Mouse (Mus musculus): ENCODE measurements at regions not wholly inside any gene's neighbourhood (a gene's known extent, or its start where the extent isn't known, plus 50 kb on each side); places are given as distances from the start of the nearest gene placed in this dataset.

GRCm38 (mm10) chr9:32980846-32981245 is 344.8 kb downstream of the Ets1 start:
- no peak for TF ChIP-seq FLI1 (IDR thresholded peaks at IDR 0.05; ENCODE audit: low read length)
- TF ChIP-seq GATA1 (IDR thresholded peaks at IDR 0.05; ENCODE audit: borderline replicate concordance, low read length), result no peak
